Mouse (Mus musculus): ENCODE results near the gene Ddx43. TPM values are rescaled to one million over a fixed set of nuclear protein-coding genes. Genes with fewer than 3 reads are reported as not detected.

Gene Ddx43
- polyA plus RNA-seq, 1 experiment = 0.12 TPM

DNA sequence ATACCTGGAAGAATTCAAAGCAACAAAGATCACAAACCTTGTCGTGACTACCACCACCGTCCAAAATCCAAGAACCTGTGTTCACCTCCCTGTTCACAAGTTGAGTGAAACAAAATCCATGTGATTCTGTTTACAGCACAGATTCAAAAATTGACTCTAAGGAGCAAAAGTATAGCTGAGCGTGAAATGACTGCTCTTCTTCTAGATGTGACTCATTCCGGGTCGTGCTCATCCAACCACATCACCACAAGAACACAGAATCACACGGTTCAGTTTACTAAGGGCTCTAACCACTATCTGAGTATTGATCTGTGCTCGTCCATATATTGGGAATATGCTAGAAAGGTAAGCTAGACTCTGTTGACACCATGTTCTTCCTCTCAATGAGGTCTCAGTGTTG lies 8.6 kb upstream of the Ddx43 start:
- TF ChIP-seq POLR2A (IDR thresholded peaks at IDR 0.05; ENCODE audit: low read depth, low read length) (no peak), CTCF (IDR thresholded peaks at IDR 0.05; ENCODE audit: extremely low read depth, insufficient read depth, insufficient read length, insufficient replicate concordance) (no peak)
- WGBS = 82% methylated on average over 7 of the region's 7 CpGs
- no peaks in the 10 kb centered on the region for H3K36me3 ChIP-seq (ENCODE audit: control insufficient read depth, insufficient read depth, low read length)
- no peak for DNase-seq (ENCODE audit: low read depth in 1 of 2, low spot score in 2 of 2)
- no peak overlapping the region for H3K4me3 ChIP-seq (ENCODE audit: extremely low read depth, insufficient read depth, insufficient read length)
- H3K27ac ChIP-seq (ENCODE audit: insufficient read depth, low read length) = no peak overlapping the region
- no peaks in the 10 kb centered on the region for H3K4me1 ChIP-seq (ENCODE audit: control insufficient read depth, insufficient read depth, insufficient read length)
- no peaks in the 10 kb centered on the region for H3K27me3 ChIP-seq (ENCODE audit: control insufficient read depth, insufficient read depth, low read length)

DNA sequence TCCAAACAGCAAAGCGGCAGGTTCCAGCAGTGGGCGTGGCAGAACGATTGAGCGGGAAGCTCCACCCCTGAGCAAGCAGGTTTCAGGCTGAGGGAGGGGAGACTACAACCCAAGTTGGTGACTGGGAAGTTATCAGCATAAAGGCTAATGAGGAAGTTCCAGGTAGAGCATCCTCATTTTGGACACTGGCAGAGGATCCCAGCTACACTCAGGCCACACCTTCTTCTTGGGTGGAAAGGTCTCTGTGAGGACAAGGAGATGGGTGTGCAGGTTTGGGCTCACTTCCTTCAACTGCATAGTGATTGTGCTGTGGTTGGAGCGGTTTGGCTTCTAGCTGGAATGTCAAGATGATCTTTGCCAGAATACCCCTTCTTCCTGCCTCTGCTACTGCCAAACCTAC lies 5.6 kb upstream of the Ddx43 start:
- DNase-seq (ENCODE audit: low read depth in 1 of 2, low spot score in 2 of 2) = no peak
- WGBS = 47% methylated on average over 5 of the region's 5 CpGs
- no peaks in the 10 kb centered on the region for H3K27me3 ChIP-seq (ENCODE audit: control insufficient read depth, insufficient read depth, low read length)
- H3K4me3 ChIP-seq (ENCODE audit: extremely low read depth, insufficient read depth, insufficient read length) = no peak overlapping the region
- no peaks in the 10 kb centered on the region for H3K36me3 ChIP-seq (ENCODE audit: control insufficient read depth, insufficient read depth, low read length)
- no peak overlapping the region for H3K27ac ChIP-seq (ENCODE audit: insufficient read depth, low read length)
- TF ChIP-seq CTCF (IDR thresholded peaks at IDR 0.05; ENCODE audit: extremely low read depth, insufficient read depth, insufficient read length, insufficient replicate concordance) = no peak
- TF ChIP-seq POLR2A (IDR thresholded peaks at IDR 0.05; ENCODE audit: low read depth, low read length) = no peak
- H3K4me1 ChIP-seq (ENCODE audit: control insufficient read depth, insufficient read depth, insufficient read length) = no peaks in the 10 kb centered on the region

DNA sequence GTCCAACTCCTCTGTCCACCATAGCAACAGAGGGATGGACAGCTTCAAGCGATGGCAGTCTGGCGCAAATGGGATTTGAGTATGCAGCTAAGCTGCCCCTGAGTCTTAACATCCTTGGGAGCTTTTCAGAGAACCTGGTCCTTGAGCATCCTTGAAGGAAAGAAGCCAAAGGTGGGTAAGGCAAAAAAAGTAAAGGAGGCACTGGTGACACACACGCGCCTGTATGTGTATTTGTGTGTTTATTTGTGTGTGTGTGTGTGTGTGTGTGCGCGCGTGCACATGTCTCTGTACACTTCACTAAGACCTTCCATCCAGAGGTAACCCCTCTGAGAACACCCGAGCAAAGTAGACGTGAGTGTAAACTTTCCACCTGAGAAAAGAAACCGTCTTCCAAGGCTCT lies 1.8 kb upstream of the Ddx43 start:
- H3K4me3 ChIP-seq (ENCODE audit: extremely low read depth, insufficient read depth, insufficient read length) = no peak overlapping the region
- WGBS = 88% methylated on average over 10 of the region's 10 CpGs
- H3K36me3 ChIP-seq (ENCODE audit: control insufficient read depth, insufficient read depth, low read length) = no peaks in the 10 kb centered on the region
- H3K27me3 ChIP-seq (ENCODE audit: control insufficient read depth, insufficient read depth, low read length) = peaks cover 12% of the 10 kb centered on the region
- TF ChIP-seq CTCF (IDR thresholded peaks at IDR 0.05; ENCODE audit: extremely low read depth, insufficient read depth, insufficient read length, insufficient replicate concordance) = no peak
- TF ChIP-seq POLR2A (IDR thresholded peaks at IDR 0.05; ENCODE audit: low read depth, low read length) = no peak
- no peak overlapping the region for H3K27ac ChIP-seq (ENCODE audit: insufficient read depth, low read length)
- H3K4me1 ChIP-seq (ENCODE audit: control insufficient read depth, insufficient read depth, insufficient read length) = peaks cover 8% of the 10 kb centered on the region
- DNase-seq (ENCODE audit: low read depth in 1 of 2, low spot score in 2 of 2) = no peak

DNA sequence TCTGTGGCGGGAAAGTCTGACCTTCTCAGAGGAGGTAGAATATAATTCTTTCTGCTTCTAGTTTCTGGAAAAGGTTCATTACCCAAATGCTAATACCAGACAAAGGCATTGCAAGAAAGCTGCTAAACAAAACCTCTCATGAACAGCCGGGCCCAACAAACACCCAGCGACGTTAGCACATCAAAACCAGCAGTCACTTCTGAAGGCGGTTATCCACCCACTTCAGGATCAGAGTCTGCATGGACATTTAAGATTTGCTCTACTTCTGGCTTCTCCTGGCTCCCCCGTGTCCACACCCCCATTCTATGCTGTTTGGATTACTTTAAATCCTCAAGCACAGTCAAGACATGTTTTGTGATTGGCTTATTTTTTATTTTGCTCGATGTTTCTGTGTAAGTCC lies 975 bp upstream of the Ddx43 start:
- Histone ChIP-seq H3K36me3 (ENCODE audit: control insufficient read depth, insufficient read depth, low read length) (no peaks in the 10 kb centered on the region), H3K4me1 (ENCODE audit: control insufficient read depth, insufficient read depth, insufficient read length) (peaks cover 8% of the 10 kb centered on the region), H3K4me3 (ENCODE audit: extremely low read depth, insufficient read depth, insufficient read length) (no peak overlapping the region), H3K27me3 (ENCODE audit: control insufficient read depth, insufficient read depth, low read length) (peaks cover 12% of the 10 kb centered on the region), H3K27ac (ENCODE audit: insufficient read depth, low read length) (no peak overlapping the region)
- no peak for DNase-seq (ENCODE audit: low read depth in 1 of 2, low spot score in 2 of 2)
- WGBS = 72% methylated on average over 7 of the region's 7 CpGs
- TF ChIP-seq POLR2A (IDR thresholded peaks at IDR 0.05; ENCODE audit: low read depth, low read length) (no peak), CTCF (IDR thresholded peaks at IDR 0.05; ENCODE audit: extremely low read depth, insufficient read depth, insufficient read length, insufficient replicate concordance) (no peak)

DNA sequence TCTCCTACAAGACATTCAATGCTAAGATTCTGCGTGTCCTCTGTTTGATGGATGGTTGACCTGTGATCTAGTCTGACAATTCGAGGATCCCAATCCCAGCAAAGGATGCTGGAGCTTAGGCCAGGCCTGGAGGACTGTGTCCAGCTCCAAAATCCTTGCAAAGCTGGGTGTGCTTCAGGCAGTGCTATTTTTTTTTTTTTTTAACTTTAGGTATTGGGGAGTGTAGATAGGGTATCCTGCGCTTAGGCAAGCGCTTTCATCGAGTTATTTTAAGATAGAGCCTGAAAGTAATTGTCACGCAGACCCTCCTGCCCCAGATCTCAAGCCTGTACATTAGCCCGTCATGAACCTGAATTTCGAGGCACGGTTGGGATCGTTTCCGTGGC lies 340 bp upstream of the Ddx43 start:
- H3K36me3 ChIP-seq (ENCODE audit: control insufficient read depth, insufficient read depth, low read length) = no peaks in the 10 kb centered on the region
- H3K4me1 ChIP-seq (ENCODE audit: control insufficient read depth, insufficient read depth, insufficient read length) = peaks cover 8% of the 10 kb centered on the region
- peaks cover 12% of the 10 kb centered on the region for H3K27me3 ChIP-seq (ENCODE audit: control insufficient read depth, insufficient read depth, low read length)
- TF ChIP-seq POLR2A (IDR thresholded peaks at IDR 0.05; ENCODE audit: low read depth, low read length) (no peak), CTCF (IDR thresholded peaks at IDR 0.05; ENCODE audit: extremely low read depth, insufficient read depth, insufficient read length, insufficient replicate concordance) (no peak)
- no peak for DNase-seq (ENCODE audit: low read depth in 1 of 2, low spot score in 2 of 2)
- H3K27ac ChIP-seq (ENCODE audit: insufficient read depth, low read length) = no peak overlapping the region
- H3K4me3 ChIP-seq (ENCODE audit: extremely low read depth, insufficient read depth, insufficient read length) = peak overlapping the region; percentile 58; the same call in 1 of the 2 replicates
- 40% methylated on average over 11 of the region's 11 CpGs for WGBS

DNA sequence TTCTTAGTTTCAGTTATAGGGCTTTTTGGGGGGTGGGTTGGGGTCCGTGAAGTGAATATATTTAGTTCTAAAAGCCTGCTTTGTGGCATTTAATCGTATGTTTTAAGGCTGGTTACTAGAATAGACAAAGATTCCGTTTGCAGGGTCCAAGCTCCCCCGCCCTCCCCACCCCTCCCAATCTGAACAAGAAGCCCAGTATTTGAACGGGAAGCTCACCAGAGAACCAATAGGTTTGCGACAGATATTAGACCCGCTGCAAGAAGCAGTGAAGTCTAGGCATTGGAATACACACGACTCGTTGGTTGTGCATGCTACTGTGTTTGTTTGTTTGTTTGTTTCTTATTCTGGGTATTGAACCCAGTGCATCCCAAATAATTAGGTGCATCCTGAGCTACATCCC lies 940 bp downstream of the Ddx43 start:
- Histone ChIP-seq H3K4me3 (ENCODE audit: extremely low read depth, insufficient read depth, insufficient read length) (no peak overlapping the region), H3K4me1 (ENCODE audit: control insufficient read depth, insufficient read depth, insufficient read length) (peaks cover 8% of the 10 kb centered on the region), H3K36me3 (ENCODE audit: control insufficient read depth, insufficient read depth, low read length) (no peaks in the 10 kb centered on the region), H3K27me3 (ENCODE audit: control insufficient read depth, insufficient read depth, low read length) (peaks cover 12% of the 10 kb centered on the region), H3K27ac (ENCODE audit: insufficient read depth, low read length) (no peak overlapping the region)
- DNase-seq (ENCODE audit: low read depth in 1 of 2, low spot score in 2 of 2) = no peak
- WGBS = 65% methylated on average over 9 of the region's 9 CpGs
- no peak for TF ChIP-seq POLR2A (IDR thresholded peaks at IDR 0.05; ENCODE audit: low read depth, low read length)
- TF ChIP-seq CTCF (IDR thresholded peaks at IDR 0.05; ENCODE audit: extremely low read depth, insufficient read depth, insufficient read length, insufficient replicate concordance) = no peak

DNA sequence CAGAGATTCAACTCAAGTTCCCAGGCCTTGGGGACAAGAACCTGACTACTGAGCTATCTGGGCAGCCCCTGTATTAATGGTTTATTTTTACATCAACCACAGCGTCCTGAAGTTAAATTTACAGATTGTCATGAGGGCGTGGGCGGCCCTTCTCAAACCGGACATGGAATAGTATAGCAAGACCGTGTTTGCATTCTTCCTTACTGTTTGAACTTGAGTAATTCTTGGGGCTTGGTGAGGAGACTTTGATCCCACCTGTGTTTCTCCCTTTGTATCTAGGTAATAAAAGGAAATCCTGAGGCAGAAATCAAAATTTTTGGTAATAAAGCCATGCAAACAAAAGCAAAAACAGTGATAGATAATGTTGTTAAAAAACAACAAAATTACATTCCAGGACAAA lies 5.0 kb downstream of the Ddx43 start:
- Histone ChIP-seq H3K27ac (ENCODE audit: insufficient read depth, low read length) (no peak overlapping the region), H3K4me3 (ENCODE audit: extremely low read depth, insufficient read depth, insufficient read length) (no peak overlapping the region), H3K4me1 (ENCODE audit: control insufficient read depth, insufficient read depth, insufficient read length) (peaks cover 7% of the 10 kb centered on the region), H3K36me3 (ENCODE audit: control insufficient read depth, insufficient read depth, low read length) (no peaks in the 10 kb centered on the region), H3K27me3 (ENCODE audit: control insufficient read depth, insufficient read depth, low read length) (peaks cover 10% of the 10 kb centered on the region)
- WGBS = 81% methylated on average over 5 of the region's 5 CpGs
- DNase-seq (ENCODE audit: low read depth in 1 of 2, low spot score in 2 of 2) = no peak
- TF ChIP-seq CTCF (IDR thresholded peaks at IDR 0.05; ENCODE audit: extremely low read depth, insufficient read depth, insufficient read length, insufficient replicate concordance) = no peak
- TF ChIP-seq POLR2A (IDR thresholded peaks at IDR 0.05; ENCODE audit: low read depth, low read length) = no peak
